Mouse (Mus musculus): ENCODE measurements around the gene Cdk19. TPM values are rescaled to one million over a fixed set of nuclear protein-coding genes. Genes with fewer than 3 reads are reported as not detected.

The Cdk19 gene
- polyA plus RNA-seq, 1 experiment = 0.47 TPM

DNA sequence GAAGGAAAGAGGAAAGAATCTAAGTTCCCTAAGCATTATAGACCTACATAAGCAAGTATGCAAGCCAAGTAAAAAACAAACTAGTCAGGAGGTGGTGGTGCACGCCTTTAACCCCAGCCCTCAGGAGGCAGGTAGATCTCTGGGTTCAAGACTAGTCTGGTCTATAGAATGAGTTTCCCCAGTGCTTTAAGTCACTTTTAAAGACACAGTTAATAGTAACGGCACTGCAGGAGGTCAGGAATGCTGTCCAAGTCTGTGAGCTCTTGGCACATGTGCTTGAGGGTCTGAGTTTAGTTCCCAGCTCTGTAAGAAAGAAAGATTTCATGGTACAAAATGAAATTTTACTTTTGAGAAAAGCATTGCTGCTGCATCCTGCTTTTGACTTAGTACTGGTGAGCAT, 19.8 kb downstream of the Cdk19 start:
- Histone ChIP-seq H3K27me3 (ENCODE audit: control insufficient read depth) (no peaks in the 10 kb centered on the region), H3K9me3 (ENCODE audit: control insufficient read depth, low read length) (no peaks in the 10 kb centered on the region), H3K36me3 (ENCODE audit: control insufficient read depth) (no peaks in the 10 kb centered on the region), H3K4me3 (replicated peaks) (no peak overlapping the region), H3K4me1 (ENCODE audit: control insufficient read depth) (peaks cover 11% of the 10 kb centered on the region)
- no peak for TF ChIP-seq TAL1 (IDR thresholded peaks at IDR 0.05; ENCODE audit: low read length)
- TF ChIP-seq GATA1 (IDR thresholded peaks at IDR 0.05; ENCODE audit: low read length) = no peak

DNA sequence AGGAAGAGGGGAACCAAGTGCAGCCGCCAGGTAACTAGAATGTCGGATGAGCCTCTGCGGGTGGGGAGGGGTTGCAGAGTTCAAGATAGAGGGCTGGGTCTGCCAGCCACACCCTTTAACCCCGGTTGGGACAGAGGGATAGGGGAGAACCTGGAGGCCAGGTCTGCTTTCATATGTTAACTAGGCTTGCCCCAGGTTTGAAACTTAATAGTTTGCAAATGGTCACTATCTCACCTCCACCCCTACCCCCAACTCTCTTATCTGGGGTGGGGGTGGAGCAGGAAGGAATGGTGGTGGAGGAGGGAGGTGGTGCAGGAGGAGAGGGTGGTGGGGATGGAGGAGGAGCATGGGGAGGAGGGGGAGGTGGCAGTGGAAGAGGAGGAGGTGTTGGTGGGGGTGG, 23.6 kb downstream of the Cdk19 start:
- no peak overlapping the region for H3K4me3 ChIP-seq (replicated peaks)
- peaks cover 14% of the 10 kb centered on the region for H3K4me1 ChIP-seq (ENCODE audit: control insufficient read depth)
- no peaks in the 10 kb centered on the region for H3K9me3 ChIP-seq (ENCODE audit: control insufficient read depth, low read length)
- TF ChIP-seq TAL1 (IDR thresholded peaks at IDR 0.05; ENCODE audit: low read length) = no peak
- TF ChIP-seq GATA1 (IDR thresholded peaks at IDR 0.05; ENCODE audit: low read length) = no peak
- no peaks in the 10 kb centered on the region for H3K36me3 ChIP-seq (ENCODE audit: control insufficient read depth)
- H3K27me3 ChIP-seq (ENCODE audit: control insufficient read depth) = no peaks in the 10 kb centered on the region

DNA sequence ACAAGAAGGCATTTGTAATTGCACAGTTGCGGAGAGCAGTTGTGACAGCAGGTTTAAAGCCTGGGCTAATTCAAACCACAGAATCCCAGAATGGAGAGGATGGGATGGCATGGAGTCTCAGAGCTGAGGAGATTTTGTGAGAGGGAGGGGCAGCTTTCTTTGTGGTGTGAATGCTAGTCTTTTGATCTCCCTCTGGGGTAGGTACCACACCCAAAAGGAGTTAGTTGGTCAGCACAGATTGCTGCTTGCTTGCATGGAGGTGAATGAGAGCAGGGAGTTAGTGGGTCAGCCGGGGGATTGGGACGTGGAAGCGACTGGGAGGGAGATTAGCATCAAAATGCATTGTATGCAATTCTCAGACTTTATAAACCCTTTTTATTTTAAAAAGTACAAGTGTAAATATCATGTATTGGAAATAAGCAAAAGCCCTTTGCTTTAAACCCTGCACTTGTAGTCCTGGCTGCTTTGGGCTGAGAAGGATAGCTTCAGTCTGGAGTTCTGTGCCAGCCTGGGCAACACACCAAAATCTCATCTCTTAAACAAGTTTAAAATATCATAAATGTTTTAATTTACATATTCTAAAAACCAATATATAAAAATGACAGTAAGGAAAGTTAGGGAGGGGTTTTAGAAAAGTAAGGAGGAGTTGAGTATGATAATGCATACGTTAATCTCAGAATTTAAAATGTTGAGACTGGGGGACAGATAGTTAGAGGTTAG, 25.4 kb downstream of the Cdk19 start:
- H3K27me3 ChIP-seq (ENCODE audit: control insufficient read depth) = no peaks in the 10 kb centered on the region
- TF ChIP-seq TAL1 (IDR thresholded peaks at IDR 0.05; ENCODE audit: low read length) (no peak), GATA1 (IDR thresholded peaks at IDR 0.05; ENCODE audit: low read length) (no peak)
- no peaks in the 10 kb centered on the region for H3K36me3 ChIP-seq (ENCODE audit: control insufficient read depth)
- H3K9me3 ChIP-seq (ENCODE audit: control insufficient read depth, low read length) = no peaks in the 10 kb centered on the region
- H3K4me1 ChIP-seq (ENCODE audit: control insufficient read depth) = peaks cover 15% of the 10 kb centered on the region
- no peak overlapping the region for H3K4me3 ChIP-seq (replicated peaks)

DNA sequence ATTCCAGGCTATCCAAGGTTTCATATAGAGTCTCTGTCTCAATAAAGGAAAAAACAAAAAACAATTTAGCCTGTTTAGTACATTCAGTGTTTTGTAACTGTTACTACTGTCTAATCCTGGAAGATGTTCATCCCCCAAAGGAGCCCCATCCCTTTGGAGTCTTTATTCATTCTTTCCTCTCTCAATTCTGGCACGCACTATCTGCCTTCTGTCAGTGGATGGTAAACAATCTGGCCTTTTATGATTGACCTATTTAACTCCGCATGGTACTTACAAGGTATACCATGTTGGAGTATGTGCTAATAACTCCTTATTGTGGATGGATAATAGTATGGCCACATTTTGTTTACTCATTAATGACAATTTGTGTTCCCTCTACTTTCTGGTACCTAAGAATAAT, 26.6 kb downstream of the Cdk19 start:
- no peak for TF ChIP-seq TAL1 (IDR thresholded peaks at IDR 0.05; ENCODE audit: low read length)
- TF ChIP-seq GATA1 (IDR thresholded peaks at IDR 0.05; ENCODE audit: low read length) = no peak
- H3K27me3 ChIP-seq (ENCODE audit: control insufficient read depth) = no peaks in the 10 kb centered on the region
- H3K36me3 ChIP-seq (ENCODE audit: control insufficient read depth) = no peaks in the 10 kb centered on the region
- no peak overlapping the region for H3K4me3 ChIP-seq (replicated peaks)
- H3K9me3 ChIP-seq (ENCODE audit: control insufficient read depth, low read length) = no peaks in the 10 kb centered on the region
- H3K4me1 ChIP-seq (ENCODE audit: control insufficient read depth) = peaks cover 17% of the 10 kb centered on the region

DNA sequence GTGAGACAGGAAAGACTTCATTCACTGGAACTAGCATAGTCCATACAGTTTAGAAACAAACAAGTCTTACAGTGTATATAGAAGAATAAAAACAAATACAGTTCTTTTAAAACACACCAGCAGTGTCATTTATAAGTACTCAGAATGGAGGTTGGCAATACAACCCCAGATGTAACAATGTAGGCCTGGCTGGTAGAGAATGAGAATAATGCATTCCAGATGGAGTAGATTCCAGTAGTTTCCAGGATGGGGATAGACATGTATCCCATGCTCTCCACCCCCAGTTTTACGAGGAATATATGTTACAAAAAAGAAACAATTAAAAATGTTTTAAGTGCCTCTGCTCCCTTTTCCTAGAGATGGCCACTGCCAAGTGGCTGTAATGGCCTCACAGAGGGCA, 29.2 kb downstream of the Cdk19 start:
- no peaks in the 10 kb centered on the region for H3K36me3 ChIP-seq (ENCODE audit: control insufficient read depth)

DNA sequence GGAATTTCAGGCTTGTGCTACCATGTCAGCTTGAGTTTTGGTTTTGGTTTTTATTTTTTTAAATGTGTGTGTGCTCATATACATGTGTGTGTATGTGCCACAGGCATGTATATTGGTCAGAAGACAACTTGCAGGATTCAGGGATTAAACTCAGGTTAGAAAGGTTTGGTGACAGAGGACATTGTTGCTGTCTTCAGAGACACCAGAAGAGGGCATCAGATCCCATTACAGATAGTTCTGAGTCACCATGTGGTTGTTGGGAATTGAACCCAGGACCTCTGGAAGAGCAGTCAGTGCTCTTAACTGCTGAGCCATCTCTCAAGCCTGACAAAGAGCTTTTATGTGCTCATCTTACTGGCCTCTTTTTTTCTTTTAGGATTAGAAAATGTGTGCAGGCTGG, 30.8 kb downstream of the Cdk19 start:
- no peak for TF ChIP-seq TAL1 (IDR thresholded peaks at IDR 0.05; ENCODE audit: low read length)
- no peak for TF ChIP-seq GATA1 (IDR thresholded peaks at IDR 0.05; ENCODE audit: low read length)
- H3K4me3 ChIP-seq (replicated peaks) = no peak overlapping the region
- H3K4me1 ChIP-seq (ENCODE audit: control insufficient read depth) = peaks cover 2% of the 10 kb centered on the region; the same call in 1 of the 2 replicates
- no peaks in the 10 kb centered on the region for H3K36me3 ChIP-seq (ENCODE audit: control insufficient read depth)
- no peaks in the 10 kb centered on the region for H3K27me3 ChIP-seq (ENCODE audit: control insufficient read depth)
- H3K9me3 ChIP-seq (ENCODE audit: control insufficient read depth, low read length) = no peaks in the 10 kb centered on the region

More for the DNA sequence above, 29.2 kb downstream of the Cdk19 start:
- Histone ChIP-seq H3K27me3 (ENCODE audit: control insufficient read depth) (no peaks in the 10 kb centered on the region), H3K9me3 (ENCODE audit: control insufficient read depth, low read length) (no peaks in the 10 kb centered on the region), H3K4me3 (replicated peaks) (no peak overlapping the region), H3K4me1 (ENCODE audit: control insufficient read depth) (peaks cover 5% of the 10 kb centered on the region; the same call in 1 of the 2 replicates)
- no peak for TF ChIP-seq TAL1 (IDR thresholded peaks at IDR 0.05; ENCODE audit: low read length)
- no peak for TF ChIP-seq GATA1 (IDR thresholded peaks at IDR 0.05; ENCODE audit: low read length)

DNA sequence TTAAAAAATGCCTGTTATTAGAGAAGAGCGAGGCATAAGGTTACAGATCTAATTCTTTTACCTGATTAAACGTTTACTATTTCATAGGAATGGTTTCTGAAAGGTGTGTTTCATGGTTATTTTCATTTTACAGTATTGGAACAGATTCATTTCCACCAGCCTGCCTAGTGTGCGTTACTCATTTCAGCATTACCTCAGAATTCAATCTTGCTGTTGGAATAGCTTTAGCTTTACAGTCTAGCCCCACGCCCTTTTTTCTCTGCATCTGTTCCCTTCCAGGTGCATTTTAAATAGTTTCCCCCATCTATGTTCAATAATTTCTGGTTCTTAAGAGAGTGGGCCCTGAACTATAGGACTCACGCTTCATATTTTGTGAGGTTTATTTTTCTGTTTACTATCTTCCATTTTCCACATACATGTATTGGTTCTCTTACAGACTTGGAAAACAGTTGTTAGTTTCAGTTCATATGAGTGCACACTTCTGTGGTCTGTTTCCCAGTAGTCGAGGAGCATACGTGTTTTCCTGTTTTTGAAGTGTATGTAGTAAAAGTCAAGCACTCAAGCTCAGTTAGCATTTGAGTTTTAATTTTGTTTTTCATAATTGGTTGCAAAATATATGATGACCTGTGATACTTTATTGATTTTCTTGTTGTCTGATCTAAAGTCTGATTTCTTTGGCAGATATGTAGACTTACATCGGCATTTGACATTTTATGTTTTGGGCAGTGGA, 32.0 kb downstream of the Cdk19 start:
- TF ChIP-seq GATA1 (IDR thresholded peaks at IDR 0.05; ENCODE audit: low read length) (no peak), TAL1 (IDR thresholded peaks at IDR 0.05; ENCODE audit: low read length) (no peak)
- Histone ChIP-seq H3K9me3 (ENCODE audit: control insufficient read depth, low read length) (no peaks in the 10 kb centered on the region), H3K4me1 (ENCODE audit: control insufficient read depth) (peaks cover 2% of the 10 kb centered on the region; the same call in 1 of the 2 replicates), H3K27me3 (ENCODE audit: control insufficient read depth) (no peaks in the 10 kb centered on the region), H3K4me3 (replicated peaks) (no peak overlapping the region), H3K36me3 (ENCODE audit: control insufficient read depth) (no peaks in the 10 kb centered on the region)

DNA sequence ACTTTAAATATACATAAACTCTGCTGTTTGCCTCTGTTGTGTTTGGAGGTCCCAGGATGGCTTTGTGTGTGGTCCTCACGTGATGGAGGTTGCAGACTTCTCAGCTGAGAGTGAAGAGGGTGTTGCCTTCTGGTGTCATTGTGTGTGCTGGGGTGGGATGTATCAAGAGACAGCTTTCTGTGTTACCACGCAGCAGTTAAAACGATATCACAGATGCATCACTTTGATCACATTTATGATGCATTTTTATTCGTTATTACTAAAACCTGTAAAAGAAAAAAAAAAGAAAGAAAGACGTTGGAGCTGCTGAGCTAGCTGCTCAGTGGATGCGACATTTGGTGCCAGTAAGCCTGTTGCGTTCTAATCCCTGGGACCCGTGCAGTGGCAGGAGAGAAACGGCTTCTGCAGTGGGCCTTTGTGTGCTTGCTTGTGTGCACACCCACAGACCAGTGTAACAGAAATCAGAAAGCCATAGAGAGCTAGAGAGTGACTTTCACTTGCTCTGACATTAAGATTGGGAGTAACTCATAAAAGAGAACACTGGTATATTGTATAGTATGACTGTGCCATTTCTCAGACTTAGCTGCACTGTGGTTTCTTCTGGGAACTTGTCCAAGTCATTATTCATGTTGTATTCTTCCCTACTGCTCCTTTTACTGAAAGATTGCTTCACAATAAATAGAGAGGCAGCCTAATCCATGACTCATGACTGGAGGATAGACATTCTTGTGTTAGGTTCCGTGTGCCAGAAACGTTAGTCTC, 32.7 kb downstream of the Cdk19 start:
- no peak overlapping the region for H3K4me3 ChIP-seq (replicated peaks)
- no peaks in the 10 kb centered on the region for H3K36me3 ChIP-seq (ENCODE audit: control insufficient read depth)
- no peaks in the 10 kb centered on the region for H3K27me3 ChIP-seq (ENCODE audit: control insufficient read depth)
- H3K4me1 ChIP-seq (ENCODE audit: control insufficient read depth) = peaks cover 2% of the 10 kb centered on the region; the same call in 1 of the 2 replicates
- no peak for TF ChIP-seq TAL1 (IDR thresholded peaks at IDR 0.05; ENCODE audit: low read length)
- TF ChIP-seq GATA1 (IDR thresholded peaks at IDR 0.05; ENCODE audit: low read length) = no peak
- no peaks in the 10 kb centered on the region for H3K9me3 ChIP-seq (ENCODE audit: control insufficient read depth, low read length)

DNA sequence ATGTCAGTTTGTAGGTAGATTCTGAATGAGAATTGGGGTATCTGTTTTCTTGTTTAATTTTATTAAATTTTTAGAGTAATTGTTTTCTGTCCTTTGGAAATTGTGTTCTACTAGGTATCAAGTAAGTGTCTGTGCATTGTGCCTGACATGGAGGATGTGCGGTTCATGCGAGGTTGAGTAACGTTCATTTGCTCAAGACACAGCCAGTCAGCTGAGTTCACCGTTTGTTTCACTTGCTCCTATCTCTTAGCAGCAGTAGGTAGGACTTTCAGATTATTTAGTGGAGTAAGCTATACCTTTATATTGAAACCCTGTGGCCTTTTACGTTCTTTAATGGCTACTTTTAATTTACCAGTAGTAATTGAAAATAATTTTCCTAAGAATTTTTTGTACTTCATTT, 34.4 kb downstream of the Cdk19 start:
- TF ChIP-seq TAL1 (IDR thresholded peaks at IDR 0.05; ENCODE audit: low read length) (no peak), GATA1 (IDR thresholded peaks at IDR 0.05; ENCODE audit: low read length) (no peak)
- Histone ChIP-seq H3K4me1 (ENCODE audit: control insufficient read depth) (peaks cover 2% of the 10 kb centered on the region; the same call in 1 of the 2 replicates), H3K36me3 (ENCODE audit: control insufficient read depth) (no peaks in the 10 kb centered on the region), H3K9me3 (ENCODE audit: control insufficient read depth, low read length) (no peaks in the 10 kb centered on the region), H3K4me3 (replicated peaks) (no peak overlapping the region), H3K27me3 (ENCODE audit: control insufficient read depth) (no peaks in the 10 kb centered on the region)

All from erythroblast, embryonic 14.5 days (primary cell).